Mouse (Mus musculus): ENCODE measurements at regions not wholly inside any gene's neighbourhood (a gene's known extent, or its start where the extent isn't known, plus 50 kb on each side); places are given as distances from the start of the nearest gene placed in this dataset.

GRCm38 (mm10) chr7:137674596-137674995 is 237.2 kb downstream of the Glrx3 start:
- TF ChIP-seq CTCF (IDR thresholded peaks at IDR 0.05; ENCODE audit: control insufficient read depth, insufficient read depth, low read length) = no peak
- no peak for TF ChIP-seq POLR2A (IDR thresholded peaks at IDR 0.05; ENCODE audit: borderline replicate concordance, control insufficient read depth, low read depth, low read length)

All from bone marrow, adult 2 months (tissue).